Mouse (Mus musculus): ENCODE data around the gene Fgf12.

DNA sequence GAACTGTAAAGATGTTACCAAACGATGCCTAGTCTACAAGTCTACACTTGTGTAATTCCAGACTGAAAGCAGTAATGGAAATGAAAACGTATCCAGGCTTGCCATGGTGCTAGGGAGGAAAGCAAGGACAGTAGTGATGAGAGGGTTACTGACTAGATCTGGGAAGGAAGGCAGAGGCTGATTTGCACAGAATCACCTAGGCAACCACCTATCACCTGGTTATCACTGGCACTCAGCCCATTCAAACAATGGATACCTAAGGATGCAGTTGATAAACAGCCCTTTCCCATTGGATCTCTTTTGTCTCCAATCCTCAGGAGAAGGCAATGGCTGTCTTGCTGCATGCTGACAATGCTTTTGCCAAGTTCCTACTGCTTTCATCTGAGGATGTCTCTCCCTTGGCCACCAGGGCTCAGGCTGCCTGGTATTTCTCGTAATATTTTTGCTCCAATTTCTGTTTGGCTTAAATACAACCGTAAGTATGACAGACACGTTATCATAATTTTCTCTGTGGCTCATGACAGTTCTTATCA, 84.0 kb downstream of the Fgf12 start:
- TF ChIP-seq CTCF (IDR thresholded peaks at IDR 0.05; ENCODE audit: borderline replicate concordance, insufficient read depth, low read length) = no peak
- no peak for TF ChIP-seq POLR2A (IDR thresholded peaks at IDR 0.05; ENCODE audit: low read depth, low read length)
